Mouse (Mus musculus) limb, embryonic 13.5 days (tissue): Measurements from ENCODE around the gene Cd8b1. TPM values are rescaled to one million over a fixed set of nuclear protein-coding genes. Genes with fewer than 3 reads are reported as not detected.

Experiments
- ATAC-seq: fragments of 200-750 bp; cut with Nextera tagmentation; 2 replicates; pipeline ENCODE4 v1.8.0; 2017; ENCODE audit warnings: low read depth, moderate number of reproducible peaks, moderate TSS enrichment; ENCODE audit not compliant: low FRiP score
- H3K27ac ChIP-seq: fragments of 300-500 bp; sonication (generic); 2 replicates; pipeline ENCODE4 v1.5.1; 2015; ENCODE audit warnings: inconsistent platforms, mild to moderate bottlenecking, moderate library complexity
- H3K27me3 ChIP-seq: fragments of 300-500 bp; sonication (generic); 2 replicates; pipeline ENCODE4 v1.6.1; 2015; ENCODE audit warnings: mild to moderate bottlenecking, inconsistent platforms
- H3K36me3 ChIP-seq: fragments of 300-500 bp; sonication (generic); 2 replicates; pipeline ENCODE4 v1.6.1; 2015; ENCODE audit warnings: inconsistent platforms, mild to moderate bottlenecking, moderate library complexity
- H3K4me1 ChIP-seq: fragments of 300-500 bp; sonication (generic); 2 replicates; pipeline ENCODE4 v1.6.1; 2015; ENCODE audit warnings: inconsistent platforms
- H3K4me2 ChIP-seq: fragments of 300-500 bp; sonication (generic); replicated peaks from 2 replicates; pipeline ENCODE4 v1.6.1; 2015; ENCODE audit warnings: inconsistent platforms, mild to moderate bottlenecking, moderate library complexity
- H3K4me3 ChIP-seq: fragments of 300-500 bp; sonication (generic); 2 replicates; pipeline ENCODE4 v1.5.1; 2015; ENCODE audit warnings: moderate library complexity, mild to moderate bottlenecking, inconsistent platforms
- H3K9ac ChIP-seq: fragments of 300-500 bp; sonication (generic); 2 replicates; pipeline ENCODE4 v1.6.1; 2015; ENCODE audit warnings: mild to moderate bottlenecking, inconsistent platforms
- H3K9me3 ChIP-seq: fragments of 300-500 bp; sonication (generic); 2 replicates; pipeline ENCODE4 v1.6.1; 2016; ENCODE audit warnings: inconsistent platforms
- WGBS: fragments of 180-500 bp; shearing (Covaris S2); methylation state at CpG from one replicate; pipeline ENCODE4 v1.1.7; 2015; 5-methylcytosine and 5-hydroxymethylcytosine counted together
- polyA plus RNA-seq: library from polyadenylated mRNA; unstranded; fragments of >200 nt; fragmentation: Nextera tagmentation; extraction: Ambion mirVana; gene quantifications from 2 replicates; pipeline ENCODE4 v1.2.1, GENCODE M21; 2015

The Cd8b1 gene
- polyA plus RNA-seq, 1 experiment from 2014 or later, result not detected

GRCm38 (mm10) chr6:71352866-71353427 lies 30.4 kb downstream of the Cd8b1 start:
- Histone ChIP-seq H3K9ac (no peak overlapping the region), H3K9me3 (peaks cover 2% of the 10 kb centered on the region; the same call in 1 of the 2 replicates), H3K4me2 (no peak overlapping the region), H3K4me1 (no peaks in the 10 kb centered on the region), H3K4me3 (no peak overlapping the region), H3K27ac (no peak overlapping the region), H3K36me3 (no peaks in the 10 kb centered on the region), H3K27me3 (no peaks in the 10 kb centered on the region)
- no peak for ATAC-seq
- 81% methylated on average over 10 of the region's 10 CpGs for WGBS

GRCm38 (mm10) chr6:71353722-71354121 lies 31.1 kb downstream of the Cd8b1 start:
- no peak for ATAC-seq
- Histone ChIP-seq H3K4me2 (no peak overlapping the region), H3K27me3 (no peaks in the 10 kb centered on the region)

GRCm38 (mm10) chr6:71357493-71357892 lies 34.9 kb downstream of the Cd8b1 start:
- Histone ChIP-seq H3K4me2 (no peak overlapping the region), H3K4me1 (peaks cover 10% of the 10 kb centered on the region; the same call in 1 of the 2 replicates), H3K9me3 (no peaks in the 10 kb centered on the region), H3K4me3 (no peak overlapping the region), H3K9ac (no peak overlapping the region), H3K36me3 (no peaks in the 10 kb centered on the region), H3K27me3 (no peaks in the 10 kb centered on the region), H3K27ac (no peak overlapping the region)
- ATAC-seq, result no peak
- WGBS, result 82% methylated on average over 7 of the region's 7 CpGs

More at GRCm38 (mm10) chr6:71353722-71354121, 31.1 kb downstream of the Cd8b1 start:
- Histone ChIP-seq H3K36me3 (no peaks in the 10 kb centered on the region), H3K4me1 (no peaks in the 10 kb centered on the region), H3K27ac (no peak overlapping the region), H3K9me3 (no peaks in the 10 kb centered on the region), H3K9ac (no peak overlapping the region), H3K4me3 (no peak overlapping the region)
- WGBS, result 74% methylated on average over 2 of the region's 2 CpGs

GRCm38 (mm10) chr6:71360221-71360620 lies 37.6 kb downstream of the Cd8b1 start:
- Histone ChIP-seq H3K4me1 (peaks cover 10% of the 10 kb centered on the region; the same call in 1 of the 2 replicates), H3K4me3 (no peak overlapping the region), H3K27ac (no peak overlapping the region), H3K27me3 (no peaks in the 10 kb centered on the region), H3K9ac (no peak overlapping the region), H3K4me2 (no peak overlapping the region), H3K9me3 (no peaks in the 10 kb centered on the region), H3K36me3 (no peaks in the 10 kb centered on the region)
- WGBS, result 83% methylated on average over 4 of the region's 4 CpGs
- no peak for ATAC-seq

GRCm38 (mm10) chr6:71360751-71361150 lies 38.2 kb downstream of the Cd8b1 start:
- Histone ChIP-seq H3K4me3 (no peak overlapping the region), H3K4me2 (peak overlapping the region; percentile 19), H3K27ac (no peak overlapping the region), H3K9ac (no peak overlapping the region), H3K9me3 (no peaks in the 10 kb centered on the region), H3K4me1 (peaks cover 10% of the 10 kb centered on the region; the same call in 1 of the 2 replicates), H3K27me3 (no peaks in the 10 kb centered on the region), H3K36me3 (no peaks in the 10 kb centered on the region)
- 53% methylated on average over 5 of the region's 5 CpGs for WGBS
- ATAC-seq, result no peak

- ATAC-seq, result 0 out of 2 replicates have a peak, but pooled peaks have one; percentile 44
- Histone ChIP-seq H3K4me3 (no peak overlapping the region), H3K9ac (no peak overlapping the region)
Measured at GRCm38 (mm10) chr6:71361156-71361670, 38.6 kb downstream of the Cd8b1 start.

GRCm38 (mm10) chr6:71363995-71364394 lies 41.4 kb downstream of the Cd8b1 start:
- no peaks in the 10 kb centered on the region for H3K27me3 ChIP-seq
- peaks cover 10% of the 10 kb centered on the region; the same call in 1 of the 2 replicates for H3K4me1 ChIP-seq
- WGBS, result 86% methylated on average over 2 of the region's 2 CpGs
- H3K27ac ChIP-seq, result no peak overlapping the region
- no peaks in the 10 kb centered on the region for H3K36me3 ChIP-seq
- no peak overlapping the region for H3K9ac ChIP-seq
- H3K9me3 ChIP-seq, result no peaks in the 10 kb centered on the region
- H3K4me2 ChIP-seq, result no peak overlapping the region
- ATAC-seq, result no peak
- H3K4me3 ChIP-seq, result no peak overlapping the region

More at GRCm38 (mm10) chr6:71361156-71361670, 38.6 kb downstream of the Cd8b1 start:
- H3K27me3 ChIP-seq, result no peaks in the 10 kb centered on the region
- H3K4me2 ChIP-seq, result peak overlapping the region; percentile 19
- 66% methylated on average over 10 of the region's 10 CpGs for WGBS
- peaks cover 10% of the 10 kb centered on the region; the same call in 1 of the 2 replicates for H3K4me1 ChIP-seq
- H3K27ac ChIP-seq, result no peak overlapping the region; the same call in 1 of the 2 replicates
- H3K36me3 ChIP-seq, result no peaks in the 10 kb centered on the region
- H3K9me3 ChIP-seq, result no peaks in the 10 kb centered on the region

GRCm38 (mm10) chr6:71369416-71369815 lies 46.8 kb downstream of the Cd8b1 start:
- no peak overlapping the region for H3K9ac ChIP-seq

GRCm38 (mm10) chr6:71371085-71371605 lies 48.6 kb downstream of the Cd8b1 start:
- Histone ChIP-seq H3K9ac (no peak overlapping the region), H3K27ac (no peak overlapping the region), H3K4me3 (no peak overlapping the region), H3K4me2 (no peak overlapping the region), H3K9me3 (no peaks in the 10 kb centered on the region), H3K36me3 (no peaks in the 10 kb centered on the region), H3K4me1 (no peaks in the 10 kb centered on the region), H3K27me3 (no peaks in the 10 kb centered on the region)
- 88% methylated on average over 5 of the region's 5 CpGs for WGBS
- no peak for ATAC-seq

More at GRCm38 (mm10) chr6:71369416-71369815, 46.8 kb downstream of the Cd8b1 start:
- H3K4me1 ChIP-seq, result no peaks in the 10 kb centered on the region
- 90% methylated on average over 6 of the region's 6 CpGs for WGBS
- H3K27ac ChIP-seq, result no peak overlapping the region
- H3K27me3 ChIP-seq, result no peaks in the 10 kb centered on the region
- no peaks in the 10 kb centered on the region for H3K36me3 ChIP-seq
- no peak for ATAC-seq
- H3K4me3 ChIP-seq, result no peak overlapping the region
- no peaks in the 10 kb centered on the region for H3K9me3 ChIP-seq
- H3K4me2 ChIP-seq, result no peak overlapping the region

- no peaks in the 10 kb centered on the region for H3K9me3 ChIP-seq
- H3K27me3 ChIP-seq, result no peaks in the 10 kb centered on the region
- WGBS, result 86% methylated on average over 5 of the region's 5 CpGs
- H3K4me1 ChIP-seq, result no peaks in the 10 kb centered on the region
- H3K27ac ChIP-seq, result no peak overlapping the region
- no peak overlapping the region for H3K9ac ChIP-seq
- no peak overlapping the region for H3K4me3 ChIP-seq
- ATAC-seq, result no peak
- H3K36me3 ChIP-seq, result no peaks in the 10 kb centered on the region
- H3K4me2 ChIP-seq, result no peak overlapping the region
Measured at GRCm38 (mm10) chr6:71372041-71372720, 49.6 kb downstream of the Cd8b1 start.

- Histone ChIP-seq H3K9ac (no peak within 1 kb of the TSS), H3K9me3 (no peaks in the 10 kb centered on the region), H3K36me3 (no peaks in the 10 kb centered on the region), H3K27ac (no peak within 1 kb of the TSS), H3K4me2 (no peak within 1 kb of the TSS), H3K4me3 (no peak within 1 kb of the TSS), H3K4me1 (no peaks in the 10 kb centered on the region), H3K27me3 (no peaks in the 10 kb centered on the region)
- 75% methylated on average over 14 of the region's 14 CpGs for WGBS
- no peak for ATAC-seq
Measured at GRCm38 (mm10) chr6:71373249-71373775, 50.7 kb downstream of the Cd8b1 start, which contains the start of gene Cd8a. TSS of gene Cd8a (plus strand) at chr6:71373427.

GRCm38 (mm10) chr6:71374311-71374829 lies 51.8 kb downstream of the Cd8b1 start:
- Histone ChIP-seq H3K27me3 (no peaks in the 10 kb centered on the region), H3K9me3 (no peaks in the 10 kb centered on the region), H3K9ac (no peak overlapping the region), H3K4me3 (no peak overlapping the region), H3K27ac (no peak overlapping the region), H3K36me3 (no peaks in the 10 kb centered on the region), H3K4me1 (no peaks in the 10 kb centered on the region), H3K4me2 (no peak overlapping the region)
- no peak for ATAC-seq
- WGBS, result 89% methylated on average over 19 of the region's 19 CpGs
